Mouse (Mus musculus): ENCODE measurements around the gene Cpne9. TPM values are rescaled to one million over a fixed set of nuclear protein-coding genes. Genes with fewer than 3 reads are reported as not detected.
A peak's percentile ranks its signal among the peaks of the same experiment; 100 is the strongest.

Cpne9 gene
- polyA plus RNA-seq, 1 experiment from 2014 or later, result 0.10 TPM

GRCm38 (mm10) chr6:113296046-113296445, 13.9 kb downstream of the Cpne9 start:
- Histone ChIP-seq H3K4me1 (no peaks in the 10 kb centered on the region), H3K27ac (no peak overlapping the region), H3K9me3 (no peaks in the 10 kb centered on the region), H3K4me3 (no peak overlapping the region), H3K9ac (no peak overlapping the region), H3K27me3 (no peaks in the 10 kb centered on the region), H3K36me3 (no peaks in the 10 kb centered on the region), H3K4me2 (no peak overlapping the region)
- ATAC-seq (ENCODE audit: insufficient number of reproducible peaks, low FRiP score, low TSS enrichment, low read depth), result no peak
- 77% methylated on average over 2 of the region's 2 CpGs for WGBS

- Histone ChIP-seq H3K4me2 (no peak overlapping the region), H3K4me3 (no peak overlapping the region), H3K27ac (no peak overlapping the region), H3K27me3 (no peaks in the 10 kb centered on the region), H3K4me1 (no peaks in the 10 kb centered on the region), H3K9ac (no peak overlapping the region), H3K9me3 (no peaks in the 10 kb centered on the region), H3K36me3 (no peaks in the 10 kb centered on the region)
- no peak for ATAC-seq (ENCODE audit: insufficient number of reproducible peaks, low FRiP score, low TSS enrichment, low read depth)
- 59% methylated on average over 4 of the region's 4 CpGs for WGBS
Observed at GRCm38 (mm10) chr6:113296639-113297038, 14.5 kb downstream of the Cpne9 start.

GRCm38 (mm10) chr6:113301350-113301749, 19.2 kb downstream of the Cpne9 start:
- Histone ChIP-seq H3K4me2 (no peak overlapping the region), H3K4me1 (no peaks in the 10 kb centered on the region), H3K9ac (no peak overlapping the region), H3K36me3 (no peaks in the 10 kb centered on the region), H3K27ac (no peak overlapping the region), H3K4me3 (no peak overlapping the region), H3K27me3 (no peaks in the 10 kb centered on the region), H3K9me3 (no peaks in the 10 kb centered on the region)
- ATAC-seq (ENCODE audit: insufficient number of reproducible peaks, low FRiP score, low TSS enrichment, low read depth), result no peak
- 78% methylated on average over 5 of the region's 5 CpGs for WGBS

GRCm38 (mm10) chr6:113302258-113302657, 20.2 kb downstream of the Cpne9 start:
- no peak overlapping the region for H3K4me2 ChIP-seq
- H3K4me3 ChIP-seq, result no peak overlapping the region
- ATAC-seq (ENCODE audit: insufficient number of reproducible peaks, low FRiP score, low TSS enrichment, low read depth), result no peak
- 28% methylated on average over 3 of the region's 3 CpGs for WGBS
- no peaks in the 10 kb centered on the region for H3K27me3 ChIP-seq
- no peaks in the 10 kb centered on the region for H3K9me3 ChIP-seq
- no peaks in the 10 kb centered on the region for H3K4me1 ChIP-seq
- H3K9ac ChIP-seq, result no peak overlapping the region
- no peak overlapping the region for H3K27ac ChIP-seq
- no peaks in the 10 kb centered on the region for H3K36me3 ChIP-seq

- Histone ChIP-seq H3K27ac (peak overlapping the region; percentile 99), H3K27me3 (no peaks in the 10 kb centered on the region), H3K9me3 (no peaks in the 10 kb centered on the region), H3K9ac (peak overlapping the region; percentile 99), H3K4me2 (peak overlapping the region; percentile 94), H3K36me3 (peaks cover 15% of the 10 kb centered on the region), H3K4me3 (peak overlapping the region; percentile 99), H3K4me1 (peaks cover 22% of the 10 kb centered on the region)
- ATAC-seq (ENCODE audit: insufficient number of reproducible peaks, low FRiP score, low TSS enrichment, low read depth), result peak; percentile 99
- WGBS, result under 1% methylated on average over 48 of the region's 50 CpGs
Observed at GRCm38 (mm10) chr6:113306322-113306985, 24.3 kb downstream of the Cpne9 start.

- Histone ChIP-seq H3K4me2 (peak within 1 kb of the TSS; percentile 94), H3K4me1 (peaks cover 22% of the 10 kb centered on the region), H3K9me3 (no peaks in the 10 kb centered on the region), H3K36me3 (peaks cover 16% of the 10 kb centered on the region), H3K27me3 (no peaks in the 10 kb centered on the region), H3K4me3 (peak within 1 kb of the TSS; percentile 99), H3K27ac (peak within 1 kb of the TSS; percentile 99), H3K9ac (peak within 1 kb of the TSS; percentile 99)
- ATAC-seq (ENCODE audit: insufficient number of reproducible peaks, low FRiP score, low TSS enrichment, low read depth), result peak; percentile 40; the same call in 1 of the 2 replicates
- WGBS, result under 1% methylated on average over 32 of the region's 32 CpGs
Observed at GRCm38 (mm10) chr6:113306986-113307349, 24.9 kb downstream of the Cpne9 start, which contains the start of gene Brpf1. TSS of gene Brpf1 (plus strand) at chr6:113307137.

- H3K9me3 ChIP-seq, result no peaks in the 10 kb centered on the region
- peak overlapping the region; percentile 99 for H3K27ac ChIP-seq
- no peak for ATAC-seq (ENCODE audit: insufficient number of reproducible peaks, low FRiP score, low TSS enrichment, low read depth)
- peak overlapping the region; percentile 99 for H3K9ac ChIP-seq
- H3K4me2 ChIP-seq, result peak overlapping the region; percentile 94
- no peaks in the 10 kb centered on the region for H3K27me3 ChIP-seq
- peak overlapping the region; percentile 99 for H3K4me3 ChIP-seq
- H3K36me3 ChIP-seq, result peaks cover 22% of the 10 kb centered on the region
- under 1% methylated on average over 34 of the region's 34 CpGs for WGBS
- H3K4me1 ChIP-seq, result peaks cover 22% of the 10 kb centered on the region
Observed at GRCm38 (mm10) chr6:113307481-113308121, 25.5 kb downstream of the Cpne9 start.

GRCm38 (mm10) chr6:113308141-113308540, 26.0 kb downstream of the Cpne9 start:
- Histone ChIP-seq H3K9me3 (no peaks in the 10 kb centered on the region), H3K4me1 (peaks cover 22% of the 10 kb centered on the region), H3K36me3 (peaks cover 27% of the 10 kb centered on the region), H3K4me3 (peak overlapping the region; percentile 99), H3K27ac (no peak overlapping the region), H3K4me2 (peak overlapping the region; percentile 94), H3K27me3 (no peaks in the 10 kb centered on the region), H3K9ac (peak overlapping the region; percentile 99)
- 39% methylated on average over 5 of the region's 5 CpGs for WGBS
- ATAC-seq (ENCODE audit: insufficient number of reproducible peaks, low FRiP score, low TSS enrichment, low read depth), result no peak

- H3K4me2 ChIP-seq, result no peak overlapping the region
Observed at GRCm38 (mm10) chr6:113315972-113316371, 33.9 kb downstream of the Cpne9 start.

GRCm38 (mm10) chr6:113326533-113327315, 44.6 kb downstream of the Cpne9 start, which contains the start of gene Ogg1:
TSS of gene Ogg1 (plus strand) at chr6:113326972.
- peak within 1 kb of the TSS; percentile 94 for H3K27ac ChIP-seq
- no peaks in the 10 kb centered on the region for H3K27me3 ChIP-seq
- under 1% methylated on average over 52 of the region's 52 CpGs for WGBS
- peak within 1 kb of the TSS; percentile 63 for H3K4me3 ChIP-seq
- no peaks in the 10 kb centered on the region for H3K9me3 ChIP-seq
- H3K9ac ChIP-seq, result peak within 1 kb of the TSS; percentile 62
- ATAC-seq (ENCODE audit: insufficient number of reproducible peaks, low FRiP score, low TSS enrichment, low read depth), result peak; percentile 98
- H3K36me3 ChIP-seq, result peaks cover 46% of the 10 kb centered on the region
- H3K4me1 ChIP-seq, result peaks cover 12% of the 10 kb centered on the region
- H3K4me2 ChIP-seq, result peak within 1 kb of the TSS; percentile 93

More at GRCm38 (mm10) chr6:113315972-113316371, 33.9 kb downstream of the Cpne9 start:
- Histone ChIP-seq H3K27me3 (no peaks in the 10 kb centered on the region), H3K9ac (no peak overlapping the region), H3K36me3 (peaks cover 91% of the 10 kb centered on the region), H3K27ac (no peak overlapping the region), H3K4me1 (no peaks in the 10 kb centered on the region), H3K9me3 (no peaks in the 10 kb centered on the region), H3K4me3 (no peak overlapping the region)
- WGBS, result 94% methylated on average over 3 of the region's 3 CpGs
- ATAC-seq (ENCODE audit: insufficient number of reproducible peaks, low FRiP score, low TSS enrichment, low read depth), result no peak

- WGBS, result 88% methylated on average over 1 of the region's 1 CpGs
- H3K27me3 ChIP-seq, result no peaks in the 10 kb centered on the region
- no peaks in the 10 kb centered on the region for H3K9me3 ChIP-seq
- H3K4me2 ChIP-seq, result no peak overlapping the region
- H3K27ac ChIP-seq, result no peak overlapping the region
- peaks cover 38% of the 10 kb centered on the region for H3K36me3 ChIP-seq
- no peak overlapping the region for H3K4me3 ChIP-seq
- peaks cover 17% of the 10 kb centered on the region for H3K4me1 ChIP-seq
- no peak overlapping the region for H3K9ac ChIP-seq
- no peak for ATAC-seq (ENCODE audit: insufficient number of reproducible peaks, low FRiP score, low TSS enrichment, low read depth)
Observed at GRCm38 (mm10) chr6:113329396-113329795, 47.3 kb downstream of the Cpne9 start.

GRCm38 (mm10) chr6:113330547-113330946, 48.4 kb downstream of the Cpne9 start:
- Histone ChIP-seq H3K4me3 (no peak overlapping the region), H3K27me3 (no peaks in the 10 kb centered on the region), H3K4me1 (peaks cover 12% of the 10 kb centered on the region), H3K4me2 (no peak overlapping the region), H3K36me3 (peaks cover 39% of the 10 kb centered on the region), H3K9ac (no peak overlapping the region), H3K9me3 (no peaks in the 10 kb centered on the region), H3K27ac (no peak overlapping the region)
- 44% methylated on average over 2 of the region's 2 CpGs for WGBS
- no peak for ATAC-seq (ENCODE audit: insufficient number of reproducible peaks, low FRiP score, low TSS enrichment, low read depth)

Data from limb, embryonic 15.5 days (tissue).